Mouse (Mus musculus): ENCODE measurements around the gene Slc46a2.

Slc46a2 gene

DNA sequence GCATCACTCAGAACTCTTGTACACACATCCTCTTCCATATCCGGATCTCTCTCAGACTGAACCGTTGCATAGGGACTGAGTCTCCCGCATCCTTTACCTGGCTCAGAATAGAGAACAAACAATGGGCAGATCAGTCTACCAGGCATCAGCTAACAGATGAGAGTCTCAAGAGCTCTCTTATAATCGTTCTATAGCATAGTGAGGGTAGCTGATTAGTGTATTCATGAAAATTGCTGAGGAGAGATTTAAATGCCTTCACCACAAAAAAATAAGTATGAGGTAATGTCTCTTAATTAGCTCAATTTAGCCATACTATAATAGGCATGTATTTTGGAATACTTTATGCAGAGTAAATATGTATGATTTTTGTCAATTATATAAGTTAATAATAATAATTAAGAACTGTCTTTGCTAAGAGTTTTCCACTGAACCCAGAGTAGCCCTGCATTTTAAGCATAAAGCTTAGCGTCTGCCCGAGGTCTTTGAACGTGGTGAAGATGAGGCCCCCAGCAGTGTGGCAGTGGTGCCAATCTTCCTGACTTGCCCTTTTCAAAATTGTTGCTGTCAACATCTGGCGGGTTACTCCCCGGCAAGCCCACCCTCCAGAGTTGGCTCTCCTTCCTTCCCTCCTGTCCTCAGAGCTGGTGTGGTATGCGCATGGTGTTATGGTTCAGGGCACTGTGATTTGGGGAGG lies 23.0 kb downstream of the Slc46a2 start:
- no peak for DNase-seq

DNA sequence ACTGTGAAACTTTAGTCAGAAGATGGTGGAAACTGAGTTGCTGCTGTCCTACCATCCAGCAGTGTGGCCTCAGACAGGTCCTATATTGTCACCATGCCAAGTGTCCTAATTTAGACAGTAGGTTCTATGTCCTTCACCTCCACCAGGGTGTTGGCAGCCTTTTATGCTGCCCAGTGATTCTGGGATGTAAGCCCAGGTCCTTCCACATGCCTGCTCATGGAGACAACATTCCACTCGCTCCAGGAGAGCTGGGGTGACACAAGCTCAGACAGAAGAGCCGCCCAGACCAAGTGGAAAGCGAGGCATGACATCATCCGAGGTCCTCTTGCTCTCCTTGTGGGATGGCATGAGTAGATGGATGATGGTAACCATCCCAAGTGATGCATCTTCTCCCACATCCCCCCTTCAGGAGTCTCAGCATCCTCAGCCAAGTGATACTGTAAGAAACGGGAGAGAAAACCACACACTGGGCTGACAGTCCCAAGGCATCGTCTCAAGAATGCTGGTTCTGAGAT lies 24.7 kb downstream of the Slc46a2 start:
- no peak for DNase-seq

DNA sequence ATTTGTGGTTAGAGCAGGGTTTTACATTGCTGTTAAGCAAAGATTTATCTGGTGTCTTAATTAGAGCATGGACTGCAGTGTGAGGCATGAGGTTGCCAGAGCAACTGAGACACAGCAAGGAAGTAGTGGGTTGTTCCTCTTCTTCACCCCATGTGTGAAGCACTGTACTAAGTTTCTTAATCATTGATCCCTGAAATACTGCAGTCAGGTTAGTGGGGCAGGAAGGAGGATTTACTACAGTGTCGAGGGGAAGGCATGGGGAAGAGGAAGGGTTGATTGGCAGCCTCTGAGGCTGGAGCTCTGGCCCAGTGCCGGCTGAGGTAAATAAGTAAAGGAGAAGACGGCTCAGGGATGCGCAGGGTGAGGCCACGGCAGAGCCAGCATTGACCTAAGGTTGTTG lies 26.8 kb downstream of the Slc46a2 start:
- DNase-seq, result peak; percentile 55

DNA sequence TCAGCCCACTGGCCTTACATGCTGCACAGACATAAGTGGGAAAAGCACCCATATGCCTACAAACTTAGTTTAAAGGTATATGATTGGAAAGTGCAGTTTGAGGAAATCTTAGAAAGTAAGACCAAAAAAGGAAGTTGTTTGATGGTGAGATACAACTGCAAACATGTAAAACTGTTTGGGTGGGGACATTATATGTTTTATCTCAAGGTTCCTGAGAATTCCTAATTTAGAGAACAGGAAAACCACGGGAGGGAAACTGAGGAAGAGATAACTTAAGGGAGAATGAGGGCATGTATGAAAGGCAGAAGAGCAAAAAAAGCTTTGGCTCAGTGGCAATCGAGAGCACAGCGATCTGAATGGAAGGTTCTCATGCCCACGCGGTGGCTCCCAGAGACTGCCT lies 27.8 kb downstream of the Slc46a2 start:
- DNase-seq, result no peak

DNA sequence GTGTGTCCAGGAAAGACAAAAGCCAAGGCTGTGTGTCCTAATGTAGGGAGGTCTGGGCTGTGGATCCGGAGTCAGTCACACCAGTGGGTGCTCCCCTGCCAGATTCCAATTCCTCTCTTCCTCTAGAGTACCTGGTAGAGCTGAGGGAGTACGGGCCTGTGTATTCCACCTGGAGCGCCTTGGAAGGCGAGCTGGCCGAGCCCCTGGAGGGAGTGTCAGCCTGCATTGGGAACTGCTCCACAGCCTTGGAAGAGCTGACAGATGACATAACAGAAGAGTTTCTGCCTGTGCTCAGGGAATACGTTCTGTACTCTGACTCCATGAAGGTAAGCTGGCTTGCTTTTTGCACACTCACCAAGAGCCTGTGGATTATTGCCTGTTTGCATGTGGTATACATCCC lies 28.6 kb downstream of the Slc46a2 start:
- no peak for DNase-seq

DNA sequence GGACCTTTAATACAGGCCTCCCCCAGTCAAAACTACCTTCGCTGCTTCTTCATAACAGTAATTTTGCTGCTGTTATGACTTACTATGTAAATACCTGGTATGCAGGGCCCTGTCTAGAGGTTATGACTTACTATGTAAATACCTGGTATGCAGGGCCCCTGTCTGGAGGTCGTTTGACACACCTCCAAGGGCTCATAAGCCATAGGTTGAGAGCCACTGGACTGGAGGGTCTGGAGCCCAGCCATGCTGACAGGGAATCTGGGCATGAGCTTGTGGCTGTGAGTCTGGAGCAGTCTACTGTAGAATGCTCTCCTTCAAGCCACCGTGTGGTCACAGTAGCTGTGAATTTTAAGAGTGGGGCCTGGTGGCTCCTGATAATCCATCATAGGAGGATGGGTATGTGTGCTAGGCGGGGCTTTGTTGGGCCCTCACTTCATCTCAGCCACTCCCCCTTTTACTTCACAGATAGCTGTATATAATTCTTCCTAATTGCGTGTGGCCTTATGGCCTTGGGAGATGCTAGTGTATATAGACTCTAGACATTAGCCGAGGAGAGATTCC lies 30.6 kb downstream of the Slc46a2 start:
- no peak for DNase-seq

DNA sequence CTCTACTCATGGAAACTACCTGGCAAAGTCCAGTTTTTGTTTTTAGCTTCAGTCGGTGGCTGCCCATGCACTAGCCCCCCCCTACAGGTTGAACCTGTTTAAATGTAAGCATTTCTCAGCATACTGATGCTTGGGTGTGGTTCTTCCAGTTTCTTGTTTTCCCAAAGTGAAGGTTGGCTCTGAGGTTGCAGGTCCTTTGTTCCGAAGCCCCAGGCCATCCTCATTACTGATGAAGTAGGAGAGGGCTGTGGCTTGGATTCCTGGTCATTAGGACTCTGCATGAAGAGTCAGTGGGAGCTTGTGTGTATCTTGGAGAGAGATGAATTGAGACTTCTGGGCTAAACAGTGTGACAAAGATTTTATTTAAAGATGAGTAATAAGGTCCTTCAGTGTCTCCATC lies 33.6 kb downstream of the Slc46a2 start:
- no peak for DNase-seq

DNA sequence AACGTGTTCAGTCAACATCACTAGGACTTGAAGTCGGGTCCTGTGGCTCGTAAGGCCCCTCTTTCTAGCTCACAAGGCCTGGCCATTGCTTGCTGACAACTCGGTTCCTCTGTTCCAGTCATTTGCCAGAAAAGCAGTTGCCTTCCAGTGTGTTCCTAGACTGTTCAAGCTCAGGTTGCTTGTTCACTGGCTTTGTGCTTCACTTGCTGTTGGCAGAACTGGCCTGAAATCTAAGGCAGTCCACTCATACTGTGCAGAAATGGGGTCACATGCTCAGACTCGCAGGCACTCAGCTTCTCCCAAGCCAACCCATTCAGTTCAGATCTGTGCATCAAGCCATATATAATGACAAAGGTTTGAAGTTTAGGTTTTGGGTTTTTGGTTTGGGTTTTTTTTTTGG lies 34.1 kb downstream of the Slc46a2 start:
- no peak for DNase-seq

DNA sequence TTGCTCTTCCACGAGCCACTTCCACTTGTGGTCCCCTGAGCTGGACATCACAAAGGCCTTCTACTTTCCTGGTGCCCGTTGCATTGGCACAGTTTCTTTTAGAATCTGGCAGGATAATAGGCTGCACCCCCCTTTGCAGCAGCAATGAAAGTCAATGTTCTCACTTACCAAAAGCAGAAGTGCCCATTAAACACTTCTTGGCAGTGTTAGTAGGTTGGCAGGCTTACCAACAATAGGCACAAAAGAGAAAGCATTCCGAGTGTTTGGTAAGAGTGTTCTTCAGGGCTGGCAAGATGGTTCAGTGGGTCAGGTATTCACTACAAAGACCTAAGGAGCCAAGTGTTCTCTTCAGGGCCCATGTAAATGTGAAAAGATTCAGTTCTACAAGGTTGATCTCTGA lies 35.4 kb downstream of the Slc46a2 start:
- no peak for DNase-seq

DNA sequence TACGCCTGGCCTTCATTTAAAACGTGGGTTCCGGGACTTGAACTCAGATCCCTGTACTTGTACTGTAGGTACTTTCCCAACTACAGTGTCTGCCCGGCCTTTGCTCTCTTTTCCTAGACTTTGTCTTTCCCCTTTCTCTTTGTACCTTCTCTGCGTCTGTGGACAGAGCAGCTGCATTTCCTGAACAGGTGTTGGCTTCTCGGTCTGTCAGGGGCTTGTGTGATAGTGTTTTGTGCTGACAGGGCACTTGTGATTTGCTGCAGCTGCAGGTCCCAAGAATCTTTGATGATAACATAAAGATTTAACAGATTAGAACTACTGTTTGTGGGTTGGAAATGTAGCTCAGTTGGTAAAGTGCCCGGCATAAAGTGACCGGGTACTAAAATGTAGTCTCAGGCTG lies 36.3 kb downstream of the Slc46a2 start:
- no peak for DNase-seq

DNA sequence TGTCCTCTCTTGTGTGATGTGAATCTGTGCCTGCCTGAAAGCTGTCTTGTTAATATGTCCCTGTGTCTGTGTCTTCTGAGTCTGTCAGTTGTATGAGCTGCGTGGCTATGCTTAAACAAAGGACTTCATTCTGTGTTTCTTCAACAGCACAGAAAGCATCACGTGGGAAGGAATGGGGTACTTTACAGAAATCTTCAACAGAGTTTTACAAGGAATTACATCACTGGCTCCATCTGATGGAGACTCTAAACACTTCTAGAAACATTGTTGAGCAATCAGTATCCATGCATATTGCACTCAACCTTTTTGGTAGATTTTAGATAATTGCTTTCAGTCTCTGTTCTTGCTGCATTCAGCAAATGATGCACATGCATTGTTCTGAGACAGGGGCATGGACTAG lies 37.8 kb downstream of the Slc46a2 start:
- DNase-seq, result no peak

DNA sequence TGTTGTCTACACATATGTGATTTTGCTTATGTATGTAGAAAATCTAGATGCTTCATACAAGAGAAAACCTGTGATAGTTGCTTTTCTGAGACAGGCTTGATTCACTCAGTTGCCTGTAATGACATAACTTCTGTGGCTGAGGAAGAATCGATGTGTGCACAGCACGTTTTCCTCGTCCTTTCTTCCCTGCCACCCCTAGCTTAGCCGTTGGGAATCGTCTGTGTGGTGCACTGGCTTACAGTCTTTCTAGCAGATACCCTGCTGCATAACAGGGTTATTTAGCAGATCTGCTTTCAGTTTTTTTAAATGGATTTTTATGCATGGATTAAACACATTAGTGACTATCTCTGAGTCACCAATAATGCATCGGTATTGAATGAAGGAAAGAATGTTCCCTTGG lies 38.3 kb downstream of the Slc46a2 start:
- DNase-seq, result no peak

DNA sequence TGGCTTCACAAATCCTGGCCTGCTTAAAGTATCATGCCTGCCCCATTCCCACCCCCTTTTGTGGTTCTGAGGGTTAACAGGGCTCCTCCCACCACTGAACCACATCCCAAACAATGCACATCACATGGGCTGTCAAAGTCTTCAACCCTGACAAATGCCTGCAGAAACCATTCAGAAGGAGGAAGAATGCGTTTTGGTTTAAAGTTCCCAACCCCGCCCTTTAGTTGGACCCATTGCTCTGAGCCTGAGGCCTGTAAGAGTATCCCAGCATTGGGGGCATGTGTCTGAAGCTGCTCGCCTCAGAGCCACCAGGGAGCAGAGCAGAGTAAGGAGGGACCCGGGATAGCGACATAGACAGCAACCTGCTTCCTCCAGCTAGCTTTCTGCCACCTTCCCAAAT lies 41.0 kb downstream of the Slc46a2 start:
- no peak for DNase-seq

DNA sequence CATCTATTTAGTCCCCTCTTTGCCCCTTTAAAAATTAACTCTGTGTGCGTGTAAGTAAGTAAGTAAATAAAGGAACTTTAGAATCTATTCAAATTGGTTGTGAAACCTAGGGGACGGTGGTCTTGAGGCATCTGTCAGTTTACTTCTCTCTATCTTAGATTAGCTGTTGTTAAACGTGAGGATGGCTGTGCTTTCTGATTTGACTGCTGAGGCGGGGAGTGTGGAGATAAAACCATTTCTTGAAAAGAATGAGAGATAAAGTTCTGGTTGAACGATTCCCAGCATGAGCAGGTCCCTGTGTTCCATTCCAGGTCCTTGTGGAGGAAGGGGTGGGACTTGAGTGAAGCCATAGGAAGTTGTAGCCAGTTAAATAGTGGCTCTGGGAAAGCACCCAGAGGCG lies 41.6 kb downstream of the Slc46a2 start:
- DNase-seq, result no peak

DNA sequence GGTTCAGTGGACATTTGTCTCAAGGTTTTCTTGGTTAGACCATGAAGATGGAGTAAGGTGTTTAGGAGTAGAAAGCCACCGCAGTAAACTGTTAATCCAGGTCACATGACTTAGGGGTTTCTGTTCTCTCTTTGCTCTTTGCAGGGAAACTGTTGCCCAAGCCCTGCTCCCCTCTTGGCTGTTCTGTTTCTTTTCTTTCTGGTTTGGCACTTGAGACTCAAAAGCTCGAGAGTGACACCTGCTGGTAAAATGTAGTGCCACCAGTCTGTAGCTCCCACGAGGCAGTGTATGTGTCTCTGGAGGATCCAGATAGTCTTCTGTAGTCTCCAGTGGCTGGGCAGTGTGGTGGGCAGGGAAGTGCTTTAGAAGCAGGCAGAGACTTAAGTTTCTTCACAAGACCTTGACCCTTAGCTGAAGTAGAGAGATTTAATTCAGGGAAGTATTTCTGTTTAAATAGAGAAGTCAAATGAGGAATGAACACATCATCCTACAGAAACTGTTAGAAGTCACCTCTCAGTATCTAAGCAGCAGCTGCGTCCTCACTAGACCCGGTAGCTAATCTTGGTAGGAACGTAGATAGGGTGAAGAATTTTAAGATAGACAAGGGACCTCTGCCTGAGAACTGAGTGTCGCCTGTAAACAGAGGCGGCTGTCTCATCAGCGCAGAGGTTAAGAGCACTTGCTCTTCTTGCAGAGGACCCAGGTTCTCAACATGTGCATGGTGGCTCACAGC lies 43.8 kb downstream of the Slc46a2 start:
- peak; percentile 88 for DNase-seq

DNA sequence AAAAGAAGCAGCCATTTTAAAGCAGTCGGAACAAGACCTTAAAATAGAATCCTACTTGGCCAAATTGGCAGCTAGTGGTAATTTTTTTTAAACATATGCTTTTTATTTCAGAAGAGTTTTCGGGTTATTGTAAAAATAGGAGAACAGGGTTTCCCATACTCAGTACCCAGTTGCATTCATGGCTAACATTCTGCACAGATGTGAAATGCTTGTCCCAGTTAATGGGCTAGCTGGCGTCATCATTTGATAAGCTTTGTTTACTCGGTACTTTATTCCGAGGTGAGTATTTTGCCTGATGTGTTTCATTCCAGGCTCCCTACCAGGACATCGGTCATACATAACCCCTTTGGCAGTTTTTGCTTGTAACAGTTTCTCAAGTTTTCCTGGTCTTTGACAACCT lies 44.4 kb downstream of the Slc46a2 start:
- no peak for DNase-seq

DNA sequence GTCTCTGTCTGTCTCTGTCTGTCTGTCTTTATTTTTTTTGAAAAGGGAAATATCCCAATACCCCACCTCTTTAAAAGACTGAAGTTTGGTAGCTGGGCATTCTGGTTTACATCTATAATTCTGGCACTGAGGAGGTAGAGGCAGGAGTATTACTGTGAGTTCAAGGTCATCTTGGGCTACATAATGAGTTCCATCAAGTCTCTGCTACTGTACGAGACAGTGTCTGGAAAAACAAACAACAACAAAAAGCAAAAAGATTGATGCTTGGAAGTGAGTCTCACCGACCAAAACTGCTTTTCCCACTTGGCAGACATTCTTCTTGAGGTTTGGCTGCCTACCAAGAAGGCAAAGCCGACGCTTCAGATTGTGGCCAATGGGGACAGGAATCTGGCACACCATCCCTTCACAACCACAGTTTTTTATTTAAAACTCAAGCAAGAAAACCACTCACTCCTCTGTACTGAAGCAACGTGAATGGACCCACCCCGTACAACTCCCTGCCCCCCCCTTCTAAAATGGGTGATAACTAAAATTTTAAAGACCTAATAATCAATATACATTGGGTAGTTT lies 45.3 kb downstream of the Slc46a2 start:
- DNase-seq, result peak; percentile 42

DNA sequence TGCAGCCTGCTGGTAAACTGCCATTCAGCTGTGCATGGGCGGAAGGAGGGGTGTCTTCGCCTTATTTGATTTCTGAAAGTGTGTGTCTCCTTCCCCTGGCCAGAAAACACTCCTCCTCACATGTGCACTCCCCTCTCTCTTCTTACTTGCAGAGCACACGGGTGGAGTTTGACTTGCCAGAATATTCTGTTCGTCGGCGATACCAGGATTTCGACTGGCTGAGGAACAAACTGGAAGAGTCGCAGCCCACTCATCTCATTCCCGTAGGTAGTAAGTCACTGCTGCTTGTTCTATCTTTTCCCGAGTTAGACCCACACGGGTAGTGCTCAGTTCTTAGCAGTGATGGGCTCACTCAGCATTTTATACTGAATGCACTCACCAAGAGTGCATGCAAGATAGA lies 46.8 kb downstream of the Slc46a2 start:
- no peak for DNase-seq

DNA sequence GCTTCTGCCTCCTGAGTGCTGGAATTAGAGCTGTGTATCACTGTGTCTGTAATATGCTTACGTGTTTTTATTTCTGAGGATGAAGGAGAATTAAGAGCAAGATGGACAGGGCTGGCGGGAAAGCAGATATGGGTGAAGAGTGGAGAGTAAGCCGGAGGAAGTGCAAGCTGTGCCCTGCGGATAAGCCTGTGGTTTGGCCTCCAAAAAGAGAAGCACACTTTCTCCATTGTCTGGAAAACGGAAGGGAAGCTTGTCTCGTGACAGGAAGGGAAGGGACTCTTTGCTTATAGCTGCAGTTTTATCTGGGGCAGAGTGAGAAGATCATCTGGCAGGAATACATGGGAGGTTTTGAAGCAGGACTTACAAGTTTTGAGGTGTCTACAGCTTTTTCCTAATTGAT lies 51.0 kb downstream of the Slc46a2 start:
- DNase-seq, result no peak

DNA sequence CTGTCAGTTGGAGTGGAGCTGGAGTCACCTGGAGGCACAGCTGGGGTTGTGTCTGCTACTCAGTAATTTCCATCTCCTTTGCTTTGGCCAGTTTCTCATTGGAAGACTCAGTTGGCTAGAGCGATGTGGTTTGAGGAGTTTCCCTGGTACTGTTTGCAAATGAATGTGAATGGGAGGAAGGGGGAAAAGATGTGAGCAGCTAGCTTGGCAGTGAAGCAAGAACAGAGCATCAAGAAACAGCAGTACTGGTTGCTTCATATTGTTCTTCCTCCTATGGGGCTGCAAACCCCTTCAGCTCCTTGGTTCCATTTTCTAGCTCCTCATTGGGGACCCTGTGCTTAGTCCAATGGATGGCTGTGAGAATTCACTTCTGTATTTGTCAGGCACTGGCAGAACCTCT lies 52.5 kb downstream of the Slc46a2 start:
- no peak for DNase-seq

DNA sequence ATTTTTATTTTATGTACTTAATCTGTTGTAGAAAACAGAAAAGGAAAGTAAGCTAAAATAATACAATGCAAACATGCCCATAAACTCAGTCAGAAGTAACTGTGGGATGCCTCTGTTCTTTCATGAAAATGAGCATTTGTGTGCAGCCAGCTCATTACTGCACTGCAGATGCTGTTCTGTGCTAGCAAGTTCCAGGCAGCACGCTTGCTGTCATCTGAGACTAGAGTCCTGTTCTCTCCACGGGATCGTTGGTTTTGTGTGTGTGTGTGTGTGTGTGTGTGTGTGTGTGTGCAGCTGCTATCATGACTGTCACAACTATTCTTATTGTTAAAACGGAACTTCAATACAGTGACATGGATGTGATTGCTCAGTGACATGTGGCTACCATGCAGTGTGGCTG lies 53.0 kb downstream of the Slc46a2 start:
- DNase-seq, result no peak

DNA sequence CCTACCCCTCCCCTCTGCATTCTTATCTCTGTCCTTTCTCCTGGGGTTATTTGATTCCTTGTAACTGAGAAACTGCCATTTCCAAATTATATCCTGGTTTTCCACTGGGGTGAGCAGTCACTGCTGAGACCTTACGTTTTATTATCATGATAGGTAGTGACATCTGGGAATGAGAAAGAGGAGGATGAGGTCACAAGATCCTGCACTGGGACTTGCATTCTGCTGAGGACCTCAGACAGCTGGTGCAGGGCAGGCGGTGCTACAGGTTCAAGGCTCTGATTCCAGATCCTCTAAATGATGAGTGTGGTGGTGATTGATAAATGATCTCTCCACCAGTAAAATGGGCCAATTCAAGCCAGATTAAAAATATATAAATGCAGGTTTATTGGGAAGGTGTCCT lies 54.4 kb downstream of the Slc46a2 start:
- no peak for DNase-seq

DNA sequence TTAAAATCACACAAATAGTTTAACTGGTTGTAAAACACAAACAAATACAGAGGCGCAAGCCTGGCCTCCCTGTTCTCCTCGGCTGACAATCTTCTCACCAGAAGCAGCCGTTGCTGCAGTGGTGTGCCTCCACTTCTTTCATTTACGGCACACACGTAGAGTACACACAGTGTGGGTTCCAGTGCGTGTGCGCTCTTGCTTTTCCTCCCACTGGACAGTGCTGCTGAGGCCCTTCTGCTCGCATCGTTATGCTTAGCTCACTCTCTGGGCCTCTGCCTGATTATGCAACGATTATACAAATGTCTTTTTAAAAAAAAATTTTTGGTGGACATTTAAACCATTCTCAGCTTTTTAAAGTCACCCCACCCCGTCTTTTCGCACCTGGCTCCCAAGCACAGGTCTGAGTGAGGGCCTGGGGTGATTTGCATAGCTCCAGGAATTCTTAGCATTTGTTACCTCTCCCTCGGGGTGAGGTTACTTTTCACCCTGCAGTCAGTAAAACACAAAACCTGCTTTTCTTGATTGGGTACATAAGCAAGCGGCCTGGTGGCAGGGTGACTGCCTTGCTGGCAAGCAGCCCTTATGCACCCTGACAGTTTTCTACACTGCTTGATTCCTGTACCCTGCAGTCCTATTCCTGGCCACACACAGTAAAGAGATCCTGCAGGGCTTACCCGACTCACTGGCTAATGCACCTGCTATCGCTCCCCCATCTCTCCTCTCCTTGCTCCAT lies 55.0 kb downstream of the Slc46a2 start:
- peak; percentile 66 for DNase-seq
